Mouse (Mus musculus) cerebral cortex, adult 2 months (tissue): Measurements from ENCODE around the gene Igfbp7.

ENCODE experiments used
- WGBS: fragments of 180-500 bp; shearing (Covaris S2); methylation state at CpG from one replicate; pipeline ENCODE4 v1.1.7; 2018; 5-methylcytosine and 5-hydroxymethylcytosine counted together

Gene Igfbp7

DNA sequence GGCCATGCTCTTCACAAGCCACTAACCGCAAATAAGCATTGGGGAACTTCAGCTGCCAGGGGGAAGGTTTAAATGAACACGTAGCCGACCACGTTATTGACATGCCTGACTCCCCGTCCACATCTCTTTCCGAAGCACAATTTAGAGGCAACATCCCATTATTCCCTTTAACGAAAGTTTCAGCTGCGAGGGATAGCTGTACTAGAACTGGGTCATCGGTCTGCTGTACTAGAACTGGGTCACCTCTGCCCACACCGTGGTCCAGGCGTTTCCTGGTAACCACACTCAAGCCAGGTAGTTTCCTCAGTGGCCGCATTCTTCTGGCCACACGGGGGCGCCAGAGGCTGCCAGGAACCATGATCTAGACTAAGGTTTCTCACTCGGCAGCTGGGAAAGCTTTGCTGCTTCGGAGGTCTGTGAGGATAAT, 53.5 kb downstream of the Igfbp7 start:
- 6% methylated on average over 16 of the region's 16 CpGs for WGBS

- WGBS, result 75% methylated on average over 9 of the region's 9 CpGs
These were observed 56.1 kb downstream of the Igfbp7 start for GRCm38 (mm10) chr5:77351691-77352090.

GRCm38 (mm10) chr5:77349971-77350658, 57.7 kb downstream of the Igfbp7 start:
- 95% methylated on average over 15 of the region's 15 CpGs for WGBS

DNA sequence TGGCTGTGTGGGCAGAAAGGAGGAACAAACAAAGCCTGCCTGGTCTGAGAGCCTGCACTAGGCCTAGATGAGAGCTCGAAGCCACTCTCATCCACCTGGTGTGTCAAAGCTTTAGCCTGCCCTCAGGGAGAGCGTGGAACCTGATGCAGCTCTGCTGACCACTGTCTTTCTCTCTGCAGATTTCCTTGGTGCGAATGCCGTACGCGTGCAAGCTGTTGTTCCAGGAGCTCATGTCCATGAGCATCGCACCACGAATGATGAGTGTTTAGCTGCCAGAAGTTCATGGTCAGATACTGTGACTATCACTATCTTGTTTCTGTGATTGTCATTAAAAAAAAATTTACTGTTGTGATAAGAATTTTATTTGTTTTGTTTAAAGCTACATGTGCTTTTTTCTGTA, 58.9 kb downstream of the Igfbp7 start:
- WGBS, result 97% methylated on average over 8 of the region's 8 CpGs

DNA sequence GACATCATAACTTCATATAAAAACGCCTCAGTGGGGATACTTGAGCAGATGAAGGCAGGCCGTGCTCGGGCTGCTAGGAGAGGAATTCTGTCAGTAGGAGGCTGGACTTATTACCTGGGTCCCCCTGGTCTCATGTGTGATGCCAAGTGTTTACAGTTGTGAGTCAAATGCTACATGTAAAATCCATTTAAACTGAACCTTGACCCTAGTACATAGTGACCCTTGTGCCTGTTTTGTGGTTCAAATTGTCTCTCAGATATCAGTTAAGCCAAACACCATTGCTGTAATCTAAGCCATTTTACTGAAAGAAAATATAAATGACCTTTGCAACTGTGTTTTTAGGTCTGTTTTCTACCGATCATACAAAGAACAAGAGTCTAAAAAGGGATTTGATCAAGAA, 67.8 kb downstream of the Igfbp7 start:
- 90% methylated on average over 4 of the region's 4 CpGs for WGBS

GRCm38 (mm10) chr5:77330154-77330553, 77.7 kb downstream of the Igfbp7 start:
- WGBS, result 64% methylated on average over 5 of the region's 5 CpGs

- WGBS, result 81% methylated on average over 1 of the region's 1 CpGs
These were observed 82.9 kb downstream of the Igfbp7 start for GRCm38 (mm10) chr5:77324936-77325335.

DNA sequence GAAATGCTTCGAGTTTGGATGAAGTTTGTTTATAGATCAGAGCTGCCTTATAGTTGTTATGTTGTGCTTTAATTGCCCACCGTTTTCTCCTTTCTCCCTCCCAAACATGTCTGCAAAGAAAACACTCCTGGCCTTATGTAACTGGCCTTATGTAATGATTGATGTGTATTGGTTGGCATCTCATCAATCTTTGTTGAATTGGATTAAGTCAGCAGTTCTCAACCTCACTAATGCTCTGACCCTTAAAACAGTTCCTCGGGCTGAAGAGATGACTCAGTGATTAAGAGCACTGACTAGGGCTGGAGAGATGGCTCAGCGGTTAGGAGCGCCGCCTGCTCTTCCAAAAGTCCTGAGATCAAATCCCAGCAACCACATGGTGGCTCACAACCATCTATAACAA, 92.9 kb downstream of the Igfbp7 start:
- 91% methylated on average over 6 of the region's 6 CpGs for WGBS

DNA sequence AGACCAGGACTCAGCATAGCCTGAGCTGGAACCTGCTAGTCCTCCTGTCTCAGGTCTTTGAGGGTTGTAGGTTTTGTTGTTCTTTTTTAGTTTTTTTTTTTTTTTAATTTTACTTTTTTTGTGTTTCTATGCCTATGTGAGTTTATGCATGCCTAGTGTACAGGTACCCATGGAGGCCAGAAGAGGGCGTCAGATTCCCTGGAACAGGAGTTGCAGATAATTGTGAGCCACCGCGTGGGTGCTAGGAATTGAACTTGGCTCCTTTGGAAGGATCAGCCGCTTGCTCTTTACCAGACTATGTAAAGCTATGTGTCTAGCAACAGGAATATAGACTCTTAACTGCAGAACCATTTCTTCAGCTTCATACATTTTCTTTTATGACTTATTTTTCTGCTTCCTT, 93.6 kb downstream of the Igfbp7 start:
- over 99% methylated on average over 4 of the region's 4 CpGs for WGBS

GRCm38 (mm10) chr5:77309924-77310772, 97.7 kb downstream of the Igfbp7 start, which contains the start of the genes Noa1 and Polr2b:
Gene Noa1 (minus strand): TSS chr5:77310084.
Gene Polr2b (plus strand): TSS chr5:77310147.
- under 1% methylated on average over 85 of the region's 85 CpGs for WGBS

- WGBS, result under 1% methylated on average over 76 of the region's 76 CpGs
These were observed 98.6 kb downstream of the Igfbp7 start for GRCm38 (mm10) chr5:77309051-77309906.

DNA sequence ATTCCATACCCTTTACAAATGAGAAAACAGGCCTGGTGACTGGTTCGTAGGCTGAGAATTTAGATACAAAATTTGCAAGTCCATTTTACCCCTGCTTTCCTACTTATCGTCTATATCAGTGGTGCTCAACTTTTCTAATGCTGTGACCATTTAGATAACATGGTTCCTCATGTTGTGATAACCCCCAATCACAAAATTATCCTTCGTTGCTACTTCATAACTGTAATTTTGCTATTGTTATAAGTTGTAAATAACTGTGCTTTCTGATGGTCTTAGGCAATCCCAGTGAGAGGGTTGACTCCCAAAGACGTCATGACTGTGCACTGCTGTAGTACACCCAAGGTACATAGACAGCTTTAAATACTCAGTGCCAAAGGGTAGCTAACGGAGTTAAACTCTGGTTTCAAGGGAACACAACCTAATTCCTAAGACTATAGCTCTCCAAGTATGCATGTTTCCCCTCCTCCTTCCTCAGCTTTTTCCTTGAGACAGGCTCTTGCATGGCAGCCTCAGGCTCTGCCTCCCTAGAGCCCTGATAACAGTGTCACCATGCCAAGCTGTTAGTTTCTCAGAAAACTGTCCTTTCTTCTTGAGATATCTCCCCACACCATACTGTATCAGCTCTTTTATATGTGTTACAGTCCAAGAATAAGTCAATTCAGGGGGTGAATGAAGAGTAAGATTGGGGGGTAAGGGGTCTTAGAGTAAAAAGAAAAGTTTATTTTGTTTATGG, 99.9 kb downstream of the Igfbp7 start:
- WGBS, result 79% methylated on average over 5 of the region's 5 CpGs

DNA sequence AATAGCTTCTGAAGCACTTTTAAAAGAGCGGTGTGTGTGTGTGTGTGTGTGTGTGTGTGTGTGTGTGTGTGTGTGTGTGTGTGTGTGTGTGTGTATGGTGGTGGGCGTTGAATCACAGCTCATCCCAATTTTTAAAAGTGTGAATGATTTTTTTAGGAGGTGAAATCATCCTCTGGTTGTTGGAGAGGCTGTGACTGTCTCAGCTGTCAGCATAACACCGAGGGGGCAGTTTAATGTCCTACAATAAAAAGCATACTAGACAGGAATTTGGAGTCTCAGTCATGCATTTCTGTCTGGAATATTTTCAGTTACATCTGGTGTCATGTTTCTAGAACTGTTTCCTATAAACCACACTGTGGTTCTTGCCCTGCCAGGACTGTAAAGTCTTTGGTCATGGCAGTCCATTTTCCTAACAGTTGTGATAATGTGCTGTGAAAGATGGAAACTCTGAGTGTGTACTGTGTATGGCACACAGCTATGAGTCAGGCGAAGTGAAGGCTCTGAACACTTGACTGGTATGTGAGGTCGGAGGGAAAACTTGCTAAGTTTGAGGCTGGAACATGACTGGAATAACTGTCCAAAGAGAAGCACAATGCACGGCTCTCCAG, 106.4 kb downstream of the Igfbp7 start:
- WGBS, result 69% methylated on average over 6 of the region's 6 CpGs

GRCm38 (mm10) chr5:77299486-77299885, 108.4 kb downstream of the Igfbp7 start:
- 89% methylated on average over 2 of the region's 2 CpGs for WGBS
